ENCODE assay signal across 9 mouse cellular contexts in the genomic region with DNA sequence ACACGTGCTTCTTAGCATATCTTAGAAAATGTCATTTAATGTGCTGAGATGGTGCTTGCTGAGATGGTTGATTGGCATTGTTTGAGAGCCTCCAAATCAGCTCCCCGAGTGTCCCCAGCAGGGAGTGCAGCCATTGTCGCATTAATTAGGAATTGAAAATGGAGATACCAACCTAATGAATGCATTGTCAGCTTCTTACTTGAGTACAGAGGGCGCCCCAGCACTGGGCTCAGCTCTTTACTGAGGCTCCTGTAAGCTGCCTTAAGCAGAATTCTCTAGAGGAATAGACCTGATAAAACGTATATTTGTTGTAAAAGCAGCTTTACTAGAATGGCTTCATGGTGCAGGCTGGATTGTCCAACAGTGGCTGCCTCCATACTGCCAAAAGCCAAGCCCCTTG.
DNase-seq lines count a peak whose midpoint lies in the region; ATAC-seq lines count a peak whose summit lies in the region.
"Had no signal": no experiment of that assay in that cellular context is flagged by ENCODE, and none has a peak within 500 bp of the region (broad histone marks: within the 10 kb centered on the region; RNA-seq: fewer than 3 reads in every experiment).

No protein-coding gene starts in this region.

- H3K27ac ChIP-seq in embryonic facial prominence, embryonic 14.5 days (replicated peaks; ENCODE audit: low read depth, low read length), result no peak overlapping the region
- no peak overlapping the region for H3K27ac ChIP-seq in embryonic facial prominence, embryonic 10.5 days (replicated peaks)

- H3K9ac ChIP-seq in embryonic facial prominence, embryonic 14.5 days (ENCODE audit: low read depth, low read length), result no peak overlapping the region

- H3K4me3 ChIP-seq in embryonic facial prominence, embryonic 14.5 days (ENCODE audit: low read depth, low read length), result no peak overlapping the region
- no peak overlapping the region for H3K4me3 ChIP-seq in embryonic facial prominence, embryonic 10.5 days
- H3K4me3 ChIP-seq: myocyte had no signal

- no peaks in the 10 kb centered on the region for H3K36me3 ChIP-seq in embryonic facial prominence, embryonic 14.5 days (ENCODE audit: control insufficient read depth, insufficient read depth, low read length)
- H3K36me3 ChIP-seq in embryonic facial prominence, embryonic 10.5 days (replicated peaks), result no peaks in the 10 kb centered on the region

- no peaks in the 10 kb centered on the region for H3K9me3 ChIP-seq in embryonic facial prominence, embryonic 14.5 days (ENCODE audit: control insufficient read depth, low read length)
- no peaks in the 10 kb centered on the region for H3K9me3 ChIP-seq in embryonic facial prominence, embryonic 10.5 days

- 20% methylated on average over 5 of the region's 5 CpGs for WGBS in embryonic facial prominence, embryonic 14.5 days
- 15% methylated on average over 5 of the region's 5 CpGs for WGBS in embryonic facial prominence, embryonic 10.5 days

- no peak overlapping the region for H3K4me2 ChIP-seq in embryonic facial prominence, embryonic 14.5 days (ENCODE audit: low read depth, low read length)

- H3K27me3 ChIP-seq in embryonic facial prominence, embryonic 14.5 days (replicated peaks; ENCODE audit: control insufficient read depth, insufficient read depth, low read length), result 0 out of 2 replicates have a peak, but pooled peaks cover 3% of the 10 kb centered on the region
- peaks cover 11% of the 10 kb centered on the region; the same call in 1 of the 2 replicates for H3K27me3 ChIP-seq in embryonic facial prominence, embryonic 10.5 days (replicated peaks; ENCODE audit: low read depth, poor library complexity, severe bottlenecking)

- no peak for ATAC-seq in embryonic facial prominence, embryonic 14.5 days (ENCODE audit: low read depth)

- peak; percentile 33 for DNase-seq in embryonic facial prominence, embryonic 14.5 days (ENCODE audit: low spot score)
- DNase-seq in embryonic facial prominence, embryonic 10.5 days (ENCODE audit: low spot score), result no peak
- peak; percentile 3 for DNase-seq in lung, postnatal 36 days
- no peak for DNase-seq in lung, postnatal 25 days (ENCODE audit: low spot score)
- DNase-seq in layer of hippocampus, postnatal 10 days (ENCODE audit: low spot score in 2 of 2), result peak; percentile 22 to 51
- peak; percentile 48 for DNase-seq in right cerebral cortex, postnatal 14 days
- no peak for DNase-seq in thymus, postnatal 4 days
- DNase-seq in adrenal gland, postnatal 4 days (ENCODE audit: low spot score in 2 of 2), result no peak

- no peaks in the 10 kb centered on the region for H3K4me1 ChIP-seq in embryonic facial prominence, embryonic 14.5 days (ENCODE audit: control insufficient read depth, insufficient read depth, low read length)
- H3K4me1 ChIP-seq in embryonic facial prominence, embryonic 10.5 days, result peaks cover 3% of the 10 kb centered on the region; the same call in 1 of the 2 replicates

Comparison
In these comparisons a context has a peak if more than half of its experiments do, and no peak if none do; other contexts are left out.
1. DNase-seq: peak in embryonic facial prominence, embryonic 14.5 days (single experiment), lung, postnatal 36 days (single experiment), layer of hippocampus, postnatal 10 days (2 of 2) and right cerebral cortex, postnatal 14 days (single experiment); none in embryonic facial prominence, embryonic 10.5 days (single experiment), lung, postnatal 25 days (single experiment), thymus, postnatal 4 days (single experiment) and adrenal gland, postnatal 4 days (0 of 2).